Mouse (Mus musculus): ENCODE measurements around the gene Med11. TPM values are rescaled to one million over a fixed set of nuclear protein-coding genes. Genes with fewer than 3 reads are reported as not detected.

Med11 gene
- polyA plus RNA-seq, 1 experiment from 2014 or later = 48.4 TPM

DNA sequence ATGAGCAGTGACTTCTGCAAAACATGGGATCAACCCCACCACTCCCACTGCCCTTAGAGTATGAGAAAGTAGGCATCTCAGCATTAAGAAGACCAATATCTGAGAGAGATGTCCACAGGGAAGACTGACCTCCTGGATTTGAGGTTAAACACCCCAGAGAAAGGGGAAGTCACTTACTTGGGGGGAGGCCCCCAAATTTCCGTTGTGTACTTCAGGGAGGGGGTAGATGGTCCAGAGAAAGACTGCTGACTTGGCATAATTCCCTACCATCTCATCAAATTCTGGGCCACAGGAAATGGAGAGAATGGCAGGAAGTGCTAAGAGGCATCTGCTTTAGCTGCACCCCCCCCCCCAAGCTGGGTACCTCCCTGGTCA lies 18.2 kb upstream of the Med11 start:
- WGBS = 63% methylated on average over 1 of the region's 1 CpGs
- H3K4me3 ChIP-seq = peak overlapping the region; percentile 76

GRCm38 (mm10) chr11:70433951-70434350 lies 17.8 kb upstream of the Med11 start:
- no peak overlapping the region for H3K27ac ChIP-seq

More for the DNA sequence above, 18.2 kb upstream of the Med11 start:
- Histone ChIP-seq H3K27me3 (ENCODE audit: low read depth, poor library complexity, severe bottlenecking) (no peaks in the 10 kb centered on the region), H3K36me3 (peaks cover 35% of the 10 kb centered on the region), H3K27ac (no peak overlapping the region), H3K9me3 (replicated peaks) (no peaks in the 10 kb centered on the region), H3K4me1 (peaks cover 37% of the 10 kb centered on the region)
- no peak for DNase-seq (ENCODE audit: low spot score)

DNA sequence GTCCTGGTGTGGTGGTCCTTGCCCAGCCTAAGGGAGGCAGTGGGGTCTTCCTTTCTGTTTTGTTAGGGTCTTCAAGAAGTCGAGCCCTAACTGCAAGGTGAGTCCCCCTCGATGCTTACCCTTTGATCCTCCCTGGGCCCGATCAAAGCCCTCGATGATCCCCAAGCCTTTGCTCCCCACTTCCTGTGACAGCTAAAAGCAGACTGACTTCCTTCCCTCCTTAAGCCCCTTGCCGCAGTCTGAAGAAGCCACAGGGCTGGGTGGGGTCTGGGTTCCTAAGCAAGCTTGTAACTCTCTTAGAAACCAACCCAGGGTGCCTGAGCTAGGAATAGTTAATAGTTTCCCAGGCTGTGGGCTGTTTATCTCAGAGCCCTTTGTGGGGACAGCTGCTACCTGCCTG lies 16.2 kb upstream of the Med11 start:
- WGBS = 77% methylated on average over 5 of the region's 5 CpGs
- H3K36me3 ChIP-seq = peaks cover 54% of the 10 kb centered on the region

More at GRCm38 (mm10) chr11:70433951-70434350, 17.8 kb upstream of the Med11 start:
- Histone ChIP-seq H3K4me3 (peak overlapping the region; percentile 76; the same call in 1 of the 2 replicates), H3K9me3 (replicated peaks) (no peaks in the 10 kb centered on the region), H3K4me1 (peaks cover 37% of the 10 kb centered on the region), H3K36me3 (peaks cover 39% of the 10 kb centered on the region), H3K27me3 (ENCODE audit: low read depth, poor library complexity, severe bottlenecking) (no peaks in the 10 kb centered on the region)
- no peak for DNase-seq (ENCODE audit: low spot score)
- 94% methylated on average over 3 of the region's 3 CpGs for WGBS

GRCm38 (mm10) chr11:70437426-70437825 lies 14.3 kb upstream of the Med11 start:
- no peak for DNase-seq (ENCODE audit: low spot score)
- WGBS = 80% methylated on average over 6 of the region's 6 CpGs
- Histone ChIP-seq H3K36me3 (peaks cover 71% of the 10 kb centered on the region), H3K4me1 (peaks cover 29% of the 10 kb centered on the region), H3K27ac (no peak overlapping the region), H3K27me3 (ENCODE audit: low read depth, poor library complexity, severe bottlenecking) (no peaks in the 10 kb centered on the region), H3K4me3 (no peak overlapping the region), H3K9me3 (replicated peaks) (no peaks in the 10 kb centered on the region)

More for the DNA sequence above, 16.2 kb upstream of the Med11 start:
- Histone ChIP-seq H3K27me3 (ENCODE audit: low read depth, poor library complexity, severe bottlenecking) (no peaks in the 10 kb centered on the region), H3K27ac (no peak overlapping the region), H3K4me3 (no peak overlapping the region), H3K9me3 (replicated peaks) (no peaks in the 10 kb centered on the region), H3K4me1 (peaks cover 37% of the 10 kb centered on the region)
- no peak for DNase-seq (ENCODE audit: low spot score)

GRCm38 (mm10) chr11:70438728-70439374 lies 12.9 kb upstream of the Med11 start:
- no peak for DNase-seq (ENCODE audit: low spot score)
- H3K27me3 ChIP-seq (ENCODE audit: low read depth, poor library complexity, severe bottlenecking) = no peaks in the 10 kb centered on the region
- no peak overlapping the region for H3K4me3 ChIP-seq
- H3K9me3 ChIP-seq (replicated peaks) = no peaks in the 10 kb centered on the region
- H3K4me1 ChIP-seq = peaks cover 16% of the 10 kb centered on the region
- WGBS = 90% methylated on average over 7 of the region's 7 CpGs
- no peak overlapping the region for H3K27ac ChIP-seq
- H3K36me3 ChIP-seq = peaks cover 71% of the 10 kb centered on the region

DNA sequence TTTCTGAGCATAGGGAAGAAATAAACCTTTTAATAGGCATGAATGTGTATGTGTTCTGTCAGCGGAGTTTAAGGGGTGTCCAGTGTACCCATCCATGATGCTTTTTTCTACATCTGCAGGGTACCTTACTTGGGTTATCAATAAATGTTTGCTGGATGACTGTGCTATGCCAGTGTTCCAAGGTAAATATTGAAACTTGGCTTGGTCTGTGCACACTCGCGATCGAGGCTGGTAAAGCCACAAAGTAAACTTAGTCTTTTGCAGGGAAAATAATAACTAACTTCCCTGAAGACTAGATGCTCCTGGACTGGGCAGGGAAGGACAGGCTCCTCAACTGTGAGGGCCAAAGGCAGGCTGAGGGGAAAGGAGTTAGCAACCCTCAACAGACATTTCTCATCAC lies 11.1 kb upstream of the Med11 start:
- Histone ChIP-seq H3K27ac (no peak overlapping the region), H3K9me3 (replicated peaks) (no peaks in the 10 kb centered on the region), H3K4me3 (no peak overlapping the region), H3K27me3 (ENCODE audit: low read depth, poor library complexity, severe bottlenecking) (no peaks in the 10 kb centered on the region), H3K4me1 (0 out of 2 replicates have a peak, but pooled peaks cover under 1% of the 10 kb centered on the region), H3K36me3 (peaks cover 66% of the 10 kb centered on the region)
- DNase-seq (ENCODE audit: low spot score) = no peak
- WGBS = 93% methylated on average over 4 of the region's 4 CpGs

DNA sequence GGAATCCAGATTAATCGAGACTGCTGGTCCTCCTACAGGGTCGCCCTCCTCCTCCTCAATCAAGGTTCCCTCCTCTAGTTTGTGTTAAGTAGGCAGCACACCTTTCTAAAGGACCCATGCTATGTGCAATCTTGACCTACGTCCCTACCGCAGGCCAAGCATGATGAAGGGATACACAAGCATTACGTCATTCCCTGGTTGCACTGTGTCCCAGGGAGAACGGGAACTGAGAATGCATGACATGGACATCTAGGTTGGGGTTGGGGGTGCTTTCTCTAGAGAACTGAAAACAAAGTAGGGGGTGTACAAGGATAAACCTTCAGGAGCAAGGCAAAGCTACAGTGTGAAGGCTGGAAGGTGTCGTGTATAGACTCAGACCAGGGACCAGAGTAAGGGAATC lies 9.8 kb upstream of the Med11 start:
- DNase-seq (ENCODE audit: low spot score) = no peak
- Histone ChIP-seq H3K9me3 (replicated peaks) (no peaks in the 10 kb centered on the region), H3K4me1 (no peaks in the 10 kb centered on the region), H3K36me3 (peaks cover 53% of the 10 kb centered on the region), H3K4me3 (no peak overlapping the region), H3K27me3 (ENCODE audit: low read depth, poor library complexity, severe bottlenecking) (no peaks in the 10 kb centered on the region), H3K27ac (no peak overlapping the region)
- WGBS = 90% methylated on average over 7 of the region's 7 CpGs

DNA sequence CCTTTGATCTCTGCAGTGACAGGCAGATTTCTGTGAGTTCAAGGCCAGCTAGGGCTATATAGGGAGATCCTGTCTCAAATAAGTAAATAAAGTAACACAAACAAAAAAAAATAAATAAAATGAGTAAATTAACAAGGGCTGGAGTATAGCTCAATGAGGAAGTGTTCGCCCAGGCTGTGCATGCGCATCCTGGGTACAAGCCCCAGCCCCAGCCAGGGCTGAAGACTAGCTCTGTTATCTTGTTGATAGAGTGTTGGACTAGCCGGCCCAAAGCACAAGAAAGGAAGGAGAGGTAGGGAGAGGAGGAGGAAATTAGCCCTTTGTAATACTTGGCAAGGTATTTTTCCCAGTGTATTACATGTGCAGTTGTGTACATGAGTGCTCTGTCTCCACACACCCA lies 7.8 kb upstream of the Med11 start:
- Histone ChIP-seq H3K27me3 (ENCODE audit: low read depth, poor library complexity, severe bottlenecking) (no peaks in the 10 kb centered on the region), H3K4me1 (no peaks in the 10 kb centered on the region), H3K27ac (no peak overlapping the region), H3K9me3 (replicated peaks) (no peaks in the 10 kb centered on the region), H3K36me3 (peaks cover 32% of the 10 kb centered on the region), H3K4me3 (no peak overlapping the region)
- no peak for DNase-seq (ENCODE audit: low spot score)
- WGBS = 84% methylated on average over 3 of the region's 3 CpGs

GRCm38 (mm10) chr11:70444667-70445066 lies 7.1 kb upstream of the Med11 start:
- H3K27me3 ChIP-seq (ENCODE audit: low read depth, poor library complexity, severe bottlenecking) = no peaks in the 10 kb centered on the region
- H3K36me3 ChIP-seq = peaks cover 25% of the 10 kb centered on the region
- H3K27ac ChIP-seq = no peak overlapping the region
- 82% methylated on average over 6 of the region's 6 CpGs for WGBS
- no peaks in the 10 kb centered on the region for H3K9me3 ChIP-seq (replicated peaks)
- DNase-seq (ENCODE audit: low spot score) = no peak
- no peaks in the 10 kb centered on the region for H3K4me1 ChIP-seq
- no peak overlapping the region for H3K4me3 ChIP-seq

GRCm38 (mm10) chr11:70446756-70447155 lies 5.0 kb upstream of the Med11 start:
- H3K36me3 ChIP-seq = peaks cover 6% of the 10 kb centered on the region
- 49% methylated on average over 3 of the region's 3 CpGs for WGBS
- no peaks in the 10 kb centered on the region for H3K27me3 ChIP-seq (ENCODE audit: low read depth, poor library complexity, severe bottlenecking)
- H3K4me1 ChIP-seq = peaks cover 6% of the 10 kb centered on the region; the same call in 1 of the 2 replicates
- no peaks in the 10 kb centered on the region for H3K9me3 ChIP-seq (replicated peaks)
- no peak for DNase-seq (ENCODE audit: low spot score)
- no peak overlapping the region; the same call in 1 of the 2 replicates for H3K27ac ChIP-seq
- H3K4me3 ChIP-seq = no peak overlapping the region

DNA sequence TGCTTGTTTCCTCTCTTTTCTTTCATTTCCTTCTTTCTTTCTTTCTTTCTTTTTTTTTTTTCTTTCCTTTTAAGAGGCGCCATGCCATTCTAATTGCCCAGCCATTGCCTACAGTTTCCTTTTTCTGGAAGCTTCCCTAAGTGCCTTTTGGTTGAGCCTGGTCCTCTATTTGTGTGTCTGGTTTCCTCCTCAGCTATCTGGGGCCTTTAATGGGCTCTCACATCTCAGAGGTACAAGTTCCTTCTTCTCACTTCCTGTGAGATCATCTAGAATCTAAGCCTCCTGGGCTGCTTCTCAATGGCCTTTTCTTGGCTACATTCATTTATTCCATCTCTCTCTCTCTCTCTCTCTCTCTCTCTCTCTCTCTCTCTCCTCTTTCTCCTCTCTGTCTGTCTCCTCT lies 4.3 kb upstream of the Med11 start:
- Histone ChIP-seq H3K9me3 (replicated peaks) (no peaks in the 10 kb centered on the region), H3K27me3 (ENCODE audit: low read depth, poor library complexity, severe bottlenecking) (no peaks in the 10 kb centered on the region), H3K4me1 (peaks cover 11% of the 10 kb centered on the region), H3K36me3 (0 out of 2 replicates have a peak, but pooled peaks cover under 1% of the 10 kb centered on the region), H3K27ac (no peak overlapping the region), H3K4me3 (no peak overlapping the region)
- no peak for DNase-seq (ENCODE audit: low spot score)
- WGBS = 88% methylated on average over 1 of the region's 1 CpGs

GRCm38 (mm10) chr11:70450926-70451325 lies 793 bp upstream of the Med11 start:
- peaks cover 17% of the 10 kb centered on the region for H3K36me3 ChIP-seq

DNA sequence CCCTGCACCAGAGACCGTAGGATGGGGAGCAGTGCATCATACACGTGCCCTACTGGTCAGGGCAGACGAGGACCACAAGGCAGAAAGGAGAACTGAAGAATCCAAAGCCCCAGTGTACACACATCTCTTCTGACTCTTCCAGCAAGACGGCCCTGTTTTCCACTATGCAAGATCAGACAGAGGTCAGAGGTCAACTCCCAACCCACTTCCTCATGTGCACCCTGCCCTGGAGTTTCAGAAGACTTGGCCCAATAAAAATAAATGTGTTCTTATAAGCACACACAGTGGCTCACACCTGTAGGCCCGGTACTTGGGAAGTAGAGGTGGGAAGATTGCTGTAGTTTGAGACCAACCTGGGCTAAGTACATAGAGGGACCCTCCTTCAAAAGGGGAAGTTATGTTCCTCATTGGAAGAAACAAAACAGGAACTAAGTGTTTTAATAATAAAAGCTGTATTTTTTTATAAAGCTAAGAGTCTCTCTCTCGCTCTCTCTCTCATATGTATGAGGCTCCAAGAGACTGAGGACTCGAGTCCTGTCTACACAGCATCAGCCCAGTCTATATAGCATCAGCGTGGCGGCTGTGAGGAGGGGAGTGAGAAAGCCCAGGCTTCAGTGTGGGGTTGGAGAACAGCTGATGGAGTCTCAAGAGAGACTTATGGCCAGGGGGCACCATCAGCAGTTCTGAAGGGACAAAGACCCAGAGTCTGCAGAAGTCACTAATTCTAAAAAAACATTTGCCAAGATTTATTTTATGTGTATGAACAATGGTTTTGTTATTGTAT lies 1.7 kb downstream of the Med11 start:
- 87% methylated on average over 9 of the region's 9 CpGs for WGBS
- no peak for DNase-seq (ENCODE audit: low spot score)
- Histone ChIP-seq H3K4me3 (no peak overlapping the region), H3K4me1 (peaks cover 21% of the 10 kb centered on the region), H3K36me3 (peaks cover 17% of the 10 kb centered on the region), H3K9me3 (replicated peaks) (no peaks in the 10 kb centered on the region), H3K27ac (no peak overlapping the region), H3K27me3 (ENCODE audit: low read depth, poor library complexity, severe bottlenecking) (peaks cover 9% of the 10 kb centered on the region)

More at GRCm38 (mm10) chr11:70450926-70451325, 793 bp upstream of the Med11 start:
- no peak overlapping the region for H3K27ac ChIP-seq
- no peak for DNase-seq (ENCODE audit: low spot score)
- H3K27me3 ChIP-seq (ENCODE audit: low read depth, poor library complexity, severe bottlenecking) = no peaks in the 10 kb centered on the region
- no peaks in the 10 kb centered on the region for H3K9me3 ChIP-seq (replicated peaks)
- 0 out of 2 replicates have a peak overlapping the region, but pooled peaks have one; percentile 82 for H3K4me3 ChIP-seq
- 86% methylated on average over 2 of the region's 2 CpGs for WGBS
- H3K4me1 ChIP-seq = peaks cover 21% of the 10 kb centered on the region
